Comparison of ENCODE assay signal across 9 mouse cellular contexts in the genomic region with DNA sequence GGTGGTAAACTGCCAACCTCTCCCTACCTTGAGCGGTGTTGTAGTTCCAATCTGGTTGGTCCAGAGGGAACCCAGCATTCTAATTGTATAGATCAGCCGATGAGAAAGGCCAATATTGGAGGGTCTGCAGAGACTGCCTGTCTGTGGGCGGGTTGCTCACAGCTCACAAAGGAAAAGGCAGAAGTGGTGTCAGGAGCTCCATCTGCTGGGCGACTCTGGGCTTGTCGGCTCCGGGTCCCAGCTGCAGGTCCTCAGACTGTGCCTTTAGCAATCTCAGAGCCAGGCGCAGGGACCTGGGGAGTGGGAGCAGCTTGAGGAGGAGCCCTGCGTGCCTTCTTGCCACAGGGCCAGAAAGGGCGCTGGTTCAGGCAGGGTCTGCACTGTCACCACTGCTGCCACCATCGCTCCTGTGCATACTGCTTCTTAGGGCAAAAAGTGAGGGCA. TPM values are rescaled to one million over a fixed set of nuclear protein-coding genes. Genes with fewer than 3 reads are reported as not detected.
A peak's percentile ranks its signal among the peaks of the same experiment; 100 is the strongest.
DNase-seq lines count a peak whose midpoint lies in the region; ATAC-seq and TF ChIP-seq lines count a peak whose summit lies in the region.
"Had no signal": no experiment of that assay in that cellular context is flagged by ENCODE, and none has a peak within 500 bp of the region (broad histone marks: within the 10 kb centered on the region; RNA-seq: fewer than 3 reads in every experiment).

No protein-coding gene starts in this region.

- H3K4me3 ChIP-seq in heart, embryonic 10.5 days, result no peak overlapping the region
- no peak overlapping the region for H3K4me3 ChIP-seq in hindbrain, embryonic 11.5 days (ENCODE audit: low read depth, low read length)
- H3K4me3 ChIP-seq in limb, embryonic 11.5 days (ENCODE audit: low read depth, low read length), result no peak overlapping the region
- H3K4me3 ChIP-seq: heart, embryonic 15.5 days had no signal

- H3K4me1 ChIP-seq in heart, embryonic 10.5 days, result no peaks in the 10 kb centered on the region
- no peaks in the 10 kb centered on the region for H3K4me1 ChIP-seq in hindbrain, embryonic 11.5 days (replicated peaks; ENCODE audit: control insufficient read depth, insufficient read depth, low read length)
- H3K4me1 ChIP-seq in limb, embryonic 11.5 days (ENCODE audit: control insufficient read depth, insufficient read depth, low read length), result no peaks in the 10 kb centered on the region
- H3K4me1 ChIP-seq: heart, embryonic 15.5 days had no signal

- no peaks in the 10 kb centered on the region for H3K9me3 ChIP-seq in heart, embryonic 10.5 days
- H3K9me3 ChIP-seq in hindbrain, embryonic 11.5 days (ENCODE audit: control insufficient read depth, low read length), result no peaks in the 10 kb centered on the region
- no peaks in the 10 kb centered on the region for H3K9me3 ChIP-seq in limb, embryonic 11.5 days (ENCODE audit: control insufficient read depth, low read length)
- H3K9me3 ChIP-seq: heart, embryonic 15.5 days had no signal

- H3K27me3 ChIP-seq in heart, embryonic 10.5 days (ENCODE audit: insufficient read depth, poor library complexity, severe bottlenecking), result no peaks in the 10 kb centered on the region
- no peaks in the 10 kb centered on the region for H3K27me3 ChIP-seq in hindbrain, embryonic 11.5 days (ENCODE audit: control insufficient read depth, insufficient read depth, low read length)
- no peaks in the 10 kb centered on the region for H3K27me3 ChIP-seq in limb, embryonic 11.5 days (ENCODE audit: control insufficient read depth, insufficient read depth, low read length)
- H3K27me3 ChIP-seq: heart, embryonic 15.5 days had no signal

- H3K9ac ChIP-seq in hindbrain, embryonic 11.5 days (ENCODE audit: low read depth, low read length), result no peak overlapping the region
- H3K9ac ChIP-seq in limb, embryonic 11.5 days (ENCODE audit: low read length), result no peak overlapping the region
- H3K9ac ChIP-seq: heart, embryonic 15.5 days had no signal

- ATAC-seq in hindbrain, embryonic 11.5 days (ENCODE audit: low FRiP score), result peak; percentile 81
- ATAC-seq in limb, embryonic 11.5 days (ENCODE audit: insufficient number of reproducible peaks, low FRiP score, low TSS enrichment, low read depth), result no peak

- WGBS in heart, embryonic 10.5 days, result 60% methylated on average over 10 of the region's 10 CpGs
- 45% methylated on average over 10 of the region's 10 CpGs for WGBS in hindbrain, embryonic 11.5 days
- WGBS in limb, embryonic 11.5 days, result 42% methylated on average over 10 of the region's 10 CpGs

- TF ChIP-seq CTCF in brain, embryonic 14.5 days (IDR thresholded peaks at IDR 0.05; ENCODE audit: borderline replicate concordance, extremely low read depth, insufficient read depth, insufficient read length), result peak; percentile 60

- H3K27ac ChIP-seq in heart, embryonic 10.5 days, result no peak overlapping the region
- no peak overlapping the region for H3K27ac ChIP-seq in hindbrain, embryonic 11.5 days (ENCODE audit: low read depth, low read length)
- no peak overlapping the region for H3K27ac ChIP-seq in limb, embryonic 11.5 days (replicated peaks; ENCODE audit: low read depth, low read length)
- H3K27ac ChIP-seq: heart, embryonic 15.5 days had no signal

- H3K36me3 ChIP-seq in heart, embryonic 10.5 days, result no peaks in the 10 kb centered on the region
- H3K36me3 ChIP-seq in hindbrain, embryonic 11.5 days (ENCODE audit: control insufficient read depth, insufficient read depth, low read length), result no peaks in the 10 kb centered on the region
- no peaks in the 10 kb centered on the region for H3K36me3 ChIP-seq in limb, embryonic 11.5 days (ENCODE audit: control insufficient read depth, insufficient read depth, low read length)
- H3K36me3 ChIP-seq: heart, embryonic 15.5 days had no signal

- DNase-seq in heart, embryonic 10.5 days (ENCODE audit: low spot score), result peak; percentile 75
- no peak for DNase-seq in heart, adult 9 months (ENCODE audit: low spot score in 2 of 2)
- DNase-seq in CD4-positive helper T cell, adult 2 months (ENCODE audit: low read depth, low spot score), result peak; percentile 4
- DNase-seq in brain, embryonic 14.5 days (ENCODE audit: low read depth), result peak; percentile 84
- DNase-seq in hindbrain, embryonic 11.5 days (ENCODE audit: low spot score), result peak; percentile 84
- peak; percentile 87 for DNase-seq in limb, embryonic 11.5 days (ENCODE audit: low spot score)
- DNase-seq in right cerebral cortex, adult 2 months (ENCODE audit: low spot score in 2 of 2), result peak; percentile 43 to 48
- DNase-seq in adipocyte (ENCODE audit: low spot score), result no peak

- TF ChIP-seq POLR2A in brain, embryonic 14.5 days (IDR thresholded peaks at IDR 0.05; ENCODE audit: borderline replicate concordance, extremely low read depth, insufficient read depth, insufficient read length, poor library complexity, severe bottlenecking), result no peak

- no peak overlapping the region for H3K4me2 ChIP-seq in hindbrain, embryonic 11.5 days (replicated peaks; ENCODE audit: low read depth, low read length)
- H3K4me2 ChIP-seq in limb, embryonic 11.5 days (ENCODE audit: low read depth, severe bottlenecking), result no peak overlapping the region
- H3K4me2 ChIP-seq: heart, embryonic 15.5 days had no signal

RNA-seq across cellular contexts. Expression of a gene that starts 7.6 kb away (rescaled TPM):
- polyA plus RNA-seq in heart, embryonic 10.5 days (2016; fragmentation: Nextera tagmentation; extraction: Ambion mirVana), result not detected in 2 replicates
- polyA plus RNA-seq in brain, embryonic 14.5 days (2012; rRNA removed), result 0.08 and 0.18 TPM in 2 replicates
- 0.15 and 0.26 TPM in 2 replicates for polyA plus RNA-seq in hindbrain, embryonic 11.5 days (2014; fragmentation: Nextera tagmentation; extraction: Ambion mirVana)
- polyA plus RNA-seq in limb, embryonic 11.5 days (2014; fragmentation: Nextera tagmentation; extraction: Ambion mirVana), result 0.10 TPM in 1 of 2 replicates, not detected in the other
- polyA plus RNA-seq: heart, embryonic 15.5 days had no signal

RNA-seq across cellular contexts. Expression of a gene that starts 10.3 kb away (rescaled TPM):
- not detected in 2 replicates for polyA plus RNA-seq in heart, embryonic 10.5 days (2016; fragmentation: Nextera tagmentation; extraction: Ambion mirVana)
- polyA plus RNA-seq in brain, embryonic 14.5 days (2012; rRNA removed), result 0.08 and 0.18 TPM in 2 replicates
- polyA plus RNA-seq in hindbrain, embryonic 11.5 days (2014; fragmentation: Nextera tagmentation; extraction: Ambion mirVana), result 0.15 and 0.26 TPM in 2 replicates
- polyA plus RNA-seq in limb, embryonic 11.5 days (2014; fragmentation: Nextera tagmentation; extraction: Ambion mirVana), result 0.10 TPM in 1 of 2 replicates, not detected in the other
- polyA plus RNA-seq: heart, embryonic 15.5 days had no signal

RNA-seq across cellular contexts. Expression of a gene that starts 44.0 kb away (rescaled TPM):
- not detected in 2 replicates for polyA plus RNA-seq in heart, embryonic 10.5 days (2016; fragmentation: Nextera tagmentation; extraction: Ambion mirVana)
- not detected in 2 replicates for polyA plus RNA-seq in brain, embryonic 14.5 days (2012; rRNA removed)
- polyA plus RNA-seq in hindbrain, embryonic 11.5 days (2014; fragmentation: Nextera tagmentation; extraction: Ambion mirVana), result not detected in 2 replicates
- polyA plus RNA-seq in limb, embryonic 11.5 days (2014; fragmentation: Nextera tagmentation; extraction: Ambion mirVana), result not detected in 2 replicates
- polyA plus RNA-seq: heart, embryonic 15.5 days had no signal

RNA-seq across cellular contexts. Expression of a gene that starts 46.1 kb away (rescaled TPM):
- 0.11 TPM in 1 of 2 replicates, not detected in the other for polyA plus RNA-seq in heart, embryonic 10.5 days (2016; fragmentation: Nextera tagmentation; extraction: Ambion mirVana)
- polyA plus RNA-seq in brain, embryonic 14.5 days (2012; rRNA removed), result 0.20 TPM in 1 of 2 replicates, not detected in the other
- not detected in 2 replicates for polyA plus RNA-seq in hindbrain, embryonic 11.5 days (2014; fragmentation: Nextera tagmentation; extraction: Ambion mirVana)
- polyA plus RNA-seq in limb, embryonic 11.5 days (2014; fragmentation: Nextera tagmentation; extraction: Ambion mirVana), result 0.23 TPM in 1 of 2 replicates, not detected in the other
- polyA plus RNA-seq: heart, embryonic 15.5 days had no signal

Comparison
In these comparisons a context has a peak if more than half of its experiments do, and no peak if none do; other contexts are left out.
1. DNase-seq: peak in heart, embryonic 10.5 days (single experiment), CD4-positive helper T cell, adult 2 months (single experiment), brain, embryonic 14.5 days (single experiment), hindbrain, embryonic 11.5 days (single experiment), limb, embryonic 11.5 days (single experiment) and right cerebral cortex, adult 2 months (2 of 2); none in heart, adult 9 months (0 of 2) and adipocyte (single experiment).